Mouse (Mus musculus): ENCODE results near the gene Soga1. TPM values are rescaled to one million over a fixed set of nuclear protein-coding genes. Genes with fewer than 3 reads are reported as not detected.

The Soga1 gene
- polyA plus RNA-seq, 1 experiment from 2014 or later, result 5.0 TPM

DNA sequence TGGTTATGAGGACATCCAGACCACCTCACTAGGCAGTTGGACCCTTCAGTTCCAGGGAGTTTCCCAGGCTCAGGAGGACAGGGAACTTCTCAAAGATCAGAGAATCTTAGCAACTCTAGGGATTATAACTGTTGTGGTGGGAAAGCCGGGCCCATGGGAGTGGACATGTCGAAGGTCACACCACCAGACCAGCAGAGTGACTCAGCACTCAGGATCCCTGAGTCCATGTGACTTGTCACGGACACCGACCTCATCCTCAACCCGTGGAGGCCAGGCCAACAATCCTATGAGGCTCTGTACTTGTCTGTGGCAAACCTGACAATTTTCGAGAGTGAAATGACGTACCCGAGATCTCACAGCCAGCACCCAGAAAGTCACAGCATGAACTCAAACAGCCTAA lies 42.7 kb downstream of the Soga1 start:
- no peak for ATAC-seq (ENCODE audit: insufficient number of reproducible peaks, insufficient read depth, low FRiP score, low TSS enrichment, low read depth)
- no peaks in the 10 kb centered on the region for H3K4me1 ChIP-seq (replicated peaks)
- no peak overlapping the region for H3K4me3 ChIP-seq (replicated peaks)
- H3K4me2 ChIP-seq, result no peak overlapping the region
- no peaks in the 10 kb centered on the region for H3K27me3 ChIP-seq
- no peak overlapping the region for H3K9ac ChIP-seq (replicated peaks)
- 93% methylated on average over 8 of the region's 8 CpGs for WGBS
- no peak overlapping the region for H3K27ac ChIP-seq
- peaks cover 95% of the 10 kb centered on the region for H3K36me3 ChIP-seq
- no peaks in the 10 kb centered on the region for H3K9me3 ChIP-seq

- Histone ChIP-seq H3K4me1 (replicated peaks) (no peaks in the 10 kb centered on the region), H3K9ac (replicated peaks) (no peak overlapping the region), H3K27ac (no peak overlapping the region), H3K27me3 (no peaks in the 10 kb centered on the region), H3K9me3 (no peaks in the 10 kb centered on the region), H3K4me2 (no peak overlapping the region), H3K4me3 (replicated peaks) (no peak overlapping the region), H3K36me3 (peaks cover 95% of the 10 kb centered on the region)
- WGBS, result 86% methylated on average over 7 of the region's 7 CpGs
- ATAC-seq (ENCODE audit: insufficient number of reproducible peaks, insufficient read depth, low FRiP score, low TSS enrichment, low read depth), result no peak
Measured at GRCm38 (mm10) chr2:157035371-157035770, 43.7 kb downstream of the Soga1 start.

DNA sequence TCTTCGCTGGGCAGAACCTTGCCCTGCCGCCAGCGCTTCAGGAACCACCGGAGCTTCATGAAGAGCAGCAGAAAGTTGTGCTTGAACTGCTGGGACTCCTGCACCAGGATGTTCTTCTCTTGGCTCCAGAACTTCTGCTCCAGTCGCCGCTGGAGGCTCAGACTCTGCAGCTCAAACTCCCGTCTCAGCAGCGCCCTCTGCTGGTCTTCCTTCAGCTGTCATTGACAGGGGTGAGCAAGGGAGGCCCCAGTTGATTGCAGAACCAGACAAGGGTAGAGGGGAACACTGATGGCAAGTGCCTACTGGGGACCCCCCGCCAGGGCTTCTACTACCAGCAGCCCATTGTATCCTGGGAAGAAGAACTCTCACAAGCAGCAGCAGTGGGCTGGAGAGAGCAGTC lies 48.2 kb downstream of the Soga1 start:
- Histone ChIP-seq H3K4me1 (replicated peaks) (no peaks in the 10 kb centered on the region), H3K9ac (replicated peaks) (no peak overlapping the region), H3K4me2 (no peak overlapping the region), H3K9me3 (peaks cover 11% of the 10 kb centered on the region; the same call in 1 of the 2 replicates), H3K27ac (no peak overlapping the region), H3K27me3 (no peaks in the 10 kb centered on the region), H3K4me3 (replicated peaks) (no peak overlapping the region), H3K36me3 (peaks cover 95% of the 10 kb centered on the region)
- 0 out of 2 replicates have a peak, but pooled peaks have one; percentile 56 for ATAC-seq (ENCODE audit: insufficient number of reproducible peaks, insufficient read depth, low FRiP score, low TSS enrichment, low read depth)
- 43% methylated on average over 9 of the region's 9 CpGs for WGBS

DNA sequence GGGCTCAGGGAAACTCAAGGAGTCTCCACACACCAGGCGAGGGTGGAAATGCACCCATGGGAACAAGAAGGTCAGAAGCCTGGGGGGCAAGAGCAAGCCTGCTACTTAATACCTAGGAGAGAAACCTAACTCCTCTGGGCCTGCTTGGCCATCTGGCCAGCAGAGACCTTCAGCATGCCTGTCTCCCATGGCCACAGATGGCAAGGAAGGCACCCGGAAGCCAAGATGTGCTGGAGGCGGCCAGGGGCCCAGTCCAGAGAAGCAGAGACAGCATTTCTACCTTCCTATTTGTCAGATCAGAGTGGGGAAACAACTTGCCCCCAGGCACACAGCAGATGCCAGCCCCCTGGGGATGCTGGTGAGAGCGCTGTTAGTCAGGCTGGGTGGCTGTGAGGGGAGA lies 50.8 kb downstream of the Soga1 start:
- H3K9me3 ChIP-seq, result peaks cover 19% of the 10 kb centered on the region
- ATAC-seq (ENCODE audit: insufficient number of reproducible peaks, insufficient read depth, low FRiP score, low TSS enrichment, low read depth), result no peak

DNA sequence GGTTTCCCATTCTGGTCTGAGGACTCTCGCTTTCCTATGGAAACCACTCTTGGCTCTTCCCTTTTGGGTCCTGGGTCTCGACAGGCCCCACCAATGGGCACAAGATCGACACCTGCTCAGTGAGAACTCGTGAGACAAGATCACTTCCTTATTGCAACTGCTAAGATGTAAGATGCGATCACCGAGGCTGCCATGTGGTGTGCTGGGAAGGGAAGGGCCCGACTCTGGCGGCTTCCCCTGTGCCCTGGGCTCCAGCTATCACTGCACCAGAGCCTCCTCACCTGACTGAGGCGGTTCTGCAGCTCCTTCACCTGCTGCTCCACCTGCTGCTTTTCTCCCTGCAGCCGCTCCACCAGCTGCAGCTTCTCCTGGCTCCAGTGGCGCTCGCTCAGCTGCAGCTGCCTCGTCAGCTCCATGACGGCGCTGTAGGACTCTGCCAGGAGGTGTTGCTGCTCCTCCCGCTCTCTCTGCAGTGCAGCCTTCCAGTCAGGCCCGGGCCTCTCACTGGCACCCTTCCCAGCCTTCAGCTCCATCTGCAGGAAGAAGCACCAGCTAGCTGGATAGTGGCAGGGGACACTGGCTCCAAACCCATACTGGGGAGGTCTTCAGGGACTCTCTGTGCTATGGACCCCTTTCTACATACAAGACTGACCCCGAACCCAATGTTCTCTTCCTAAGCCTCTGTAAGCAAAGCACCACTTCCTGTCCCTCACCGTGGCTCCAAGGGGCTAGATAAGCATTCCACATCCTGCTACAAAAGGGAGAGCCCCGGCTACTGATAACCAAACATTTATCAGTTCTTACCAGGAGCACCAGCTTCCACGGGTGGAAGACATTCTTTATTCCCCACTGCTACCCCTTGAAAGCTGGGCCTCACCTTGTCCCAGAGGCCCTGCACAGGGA lies 51.7 kb downstream of the Soga1 start:
- no peak overlapping the region for H3K27ac ChIP-seq
- peaks cover 98% of the 10 kb centered on the region for H3K36me3 ChIP-seq
- H3K4me3 ChIP-seq (replicated peaks), result no peak overlapping the region
- H3K4me2 ChIP-seq, result no peak overlapping the region
- WGBS, result 93% methylated on average over 21 of the region's 21 CpGs
- ATAC-seq (ENCODE audit: insufficient number of reproducible peaks, insufficient read depth, low FRiP score, low TSS enrichment, low read depth), result no peak
- no peak overlapping the region for H3K9ac ChIP-seq (replicated peaks)
- H3K9me3 ChIP-seq, result peaks cover 19% of the 10 kb centered on the region
- no peaks in the 10 kb centered on the region for H3K27me3 ChIP-seq
- H3K4me1 ChIP-seq (replicated peaks), result no peaks in the 10 kb centered on the region

More for the DNA sequence above, 50.8 kb downstream of the Soga1 start:
- no peaks in the 10 kb centered on the region for H3K4me1 ChIP-seq (replicated peaks)
- H3K4me3 ChIP-seq (replicated peaks), result no peak overlapping the region
- H3K9ac ChIP-seq (replicated peaks), result no peak overlapping the region
- H3K27ac ChIP-seq, result no peak overlapping the region
- H3K4me2 ChIP-seq, result no peak overlapping the region
- H3K36me3 ChIP-seq, result peaks cover 98% of the 10 kb centered on the region
- H3K27me3 ChIP-seq, result no peaks in the 10 kb centered on the region
- 93% methylated on average over 4 of the region's 4 CpGs for WGBS

- no peak overlapping the region for H3K27ac ChIP-seq
- peaks cover 10% of the 10 kb centered on the region for H3K9me3 ChIP-seq
- H3K4me1 ChIP-seq (replicated peaks), result no peaks in the 10 kb centered on the region
- peaks cover 100% of the 10 kb centered on the region for H3K36me3 ChIP-seq
- H3K4me3 ChIP-seq (replicated peaks), result no peak overlapping the region
- H3K27me3 ChIP-seq, result no peaks in the 10 kb centered on the region
- H3K4me2 ChIP-seq, result no peak overlapping the region
- WGBS, result 94% methylated on average over 16 of the region's 16 CpGs
- no peak for ATAC-seq (ENCODE audit: insufficient number of reproducible peaks, insufficient read depth, low FRiP score, low TSS enrichment, low read depth)
- no peak overlapping the region for H3K9ac ChIP-seq (replicated peaks)
Measured at GRCm38 (mm10) chr2:157021156-157021555, 57.9 kb downstream of the Soga1 start.

GRCm38 (mm10) chr2:157019228-157019627 lies 59.8 kb downstream of the Soga1 start:
- no peak for ATAC-seq (ENCODE audit: insufficient number of reproducible peaks, insufficient read depth, low FRiP score, low TSS enrichment, low read depth)
- no peak overlapping the region for H3K9ac ChIP-seq (replicated peaks)
- no peak overlapping the region for H3K4me2 ChIP-seq
- 91% methylated on average over 4 of the region's 4 CpGs for WGBS
- no peaks in the 10 kb centered on the region for H3K9me3 ChIP-seq
- H3K27ac ChIP-seq, result no peak overlapping the region
- peaks cover 100% of the 10 kb centered on the region for H3K36me3 ChIP-seq
- no peak overlapping the region for H3K4me3 ChIP-seq (replicated peaks)
- H3K27me3 ChIP-seq, result no peaks in the 10 kb centered on the region
- no peaks in the 10 kb centered on the region for H3K4me1 ChIP-seq (replicated peaks)

DNA sequence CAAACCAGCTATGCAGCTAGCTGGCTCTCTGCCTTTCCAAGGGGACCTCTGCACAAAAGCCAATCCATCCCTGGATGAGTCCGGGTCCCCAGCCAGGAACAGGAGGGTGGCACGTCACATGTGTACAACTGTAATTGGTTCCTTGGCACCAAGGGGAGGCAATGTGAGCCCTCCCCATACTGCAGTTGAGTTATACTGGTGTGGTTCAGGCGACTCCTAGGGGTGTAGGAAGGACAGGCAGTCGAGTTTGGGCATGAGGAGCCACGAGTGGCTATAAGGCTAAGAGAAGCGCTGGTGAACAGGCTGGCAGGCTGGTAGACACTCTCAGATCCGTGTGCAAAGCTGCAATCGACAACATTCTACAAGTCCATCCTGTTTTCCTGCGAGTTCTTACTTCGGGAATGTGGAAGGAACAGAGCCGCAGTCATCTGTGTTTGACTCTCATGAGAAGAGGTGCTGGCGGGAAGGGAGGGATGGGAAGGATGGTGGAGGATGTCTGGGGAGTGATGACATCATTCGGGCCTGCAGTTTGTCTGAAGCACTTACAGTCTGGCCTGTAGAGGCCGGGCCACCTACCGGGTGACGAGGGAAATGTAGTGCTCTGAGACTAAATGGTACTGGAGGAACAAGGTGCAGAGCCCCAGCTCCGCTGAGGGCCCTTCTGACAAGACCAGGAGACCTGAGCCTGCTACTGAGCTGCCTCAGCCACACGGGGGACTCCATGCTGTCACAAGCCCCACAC lies 62.4 kb downstream of the Soga1 start:
- Histone ChIP-seq H3K27me3 (no peaks in the 10 kb centered on the region), H3K36me3 (peaks cover 90% of the 10 kb centered on the region), H3K27ac (no peak overlapping the region), H3K9ac (replicated peaks) (no peak overlapping the region), H3K4me1 (replicated peaks) (peaks cover 3% of the 10 kb centered on the region; the same call in 1 of the 2 replicates), H3K9me3 (no peaks in the 10 kb centered on the region), H3K4me2 (no peak overlapping the region), H3K4me3 (replicated peaks) (no peak overlapping the region)
- no peak for ATAC-seq (ENCODE audit: insufficient number of reproducible peaks, insufficient read depth, low FRiP score, low TSS enrichment, low read depth)
- WGBS, result 80% methylated on average over 18 of the region's 18 CpGs

DNA sequence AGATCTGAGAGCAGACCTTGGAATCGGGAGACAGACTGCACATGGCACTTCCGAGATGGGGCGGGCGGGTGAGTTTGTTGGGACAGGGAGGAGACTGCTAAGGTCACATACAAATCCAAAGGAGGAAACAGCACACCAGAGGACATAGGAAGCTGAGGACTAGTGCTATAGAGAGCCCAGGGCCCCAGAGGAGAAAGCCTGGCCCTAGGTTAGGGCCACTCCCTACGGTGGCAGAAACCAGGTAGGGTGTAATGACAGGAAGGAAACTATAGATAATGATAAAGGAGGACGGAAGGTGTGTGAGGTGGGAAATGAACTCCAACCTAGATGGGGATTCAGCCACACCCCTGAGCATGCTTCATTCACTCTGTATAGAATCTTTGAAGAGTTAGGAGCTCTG lies 66.7 kb downstream of the Soga1 start:
- Histone ChIP-seq H3K27me3 (no peaks in the 10 kb centered on the region), H3K27ac (no peak overlapping the region), H3K4me3 (replicated peaks) (no peak overlapping the region), H3K36me3 (peaks cover 48% of the 10 kb centered on the region), H3K4me2 (no peak overlapping the region), H3K9me3 (no peaks in the 10 kb centered on the region), H3K4me1 (replicated peaks) (peaks cover 24% of the 10 kb centered on the region), H3K9ac (replicated peaks) (no peak overlapping the region)
- no peak for ATAC-seq (ENCODE audit: insufficient number of reproducible peaks, insufficient read depth, low FRiP score, low TSS enrichment, low read depth)
- WGBS, result 87% methylated on average over 6 of the region's 6 CpGs

DNA sequence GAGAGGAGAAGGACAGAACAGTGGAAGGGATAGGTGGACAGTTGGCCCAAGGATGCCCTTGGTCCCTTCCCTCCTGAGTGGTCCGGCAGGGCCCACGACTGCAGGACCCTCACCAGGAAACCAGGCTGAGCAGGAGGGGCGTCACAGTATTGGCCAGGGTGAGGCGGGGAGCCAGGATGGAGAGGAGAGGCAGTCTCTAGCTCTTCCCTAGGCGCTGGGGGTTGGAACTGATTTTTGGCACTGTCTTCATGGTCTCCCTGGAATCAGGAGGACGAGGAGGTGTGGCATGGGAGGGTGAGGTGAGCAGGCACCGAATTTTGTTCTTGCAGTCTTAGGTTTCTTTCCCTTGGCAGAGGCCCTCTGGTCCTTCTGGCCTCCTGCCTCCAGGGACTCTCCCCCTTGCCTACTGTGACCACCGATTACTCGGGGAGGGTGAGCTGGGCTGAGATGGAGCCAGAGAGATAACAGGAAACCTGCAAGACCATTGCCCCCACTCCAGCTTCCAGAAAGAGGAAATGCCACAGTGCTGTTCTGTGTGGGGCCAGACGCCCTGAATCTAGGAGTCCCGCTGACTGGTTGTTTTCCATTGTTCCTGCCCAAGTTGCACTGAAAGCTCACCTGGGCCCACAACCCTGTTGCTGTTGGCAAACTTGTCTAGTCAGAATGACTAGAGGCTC lies 68.3 kb downstream of the Soga1 start:
- ATAC-seq (ENCODE audit: insufficient number of reproducible peaks, insufficient read depth, low FRiP score, low TSS enrichment, low read depth), result no peak
- H3K4me1 ChIP-seq (replicated peaks), result peaks cover 28% of the 10 kb centered on the region
- 35% methylated on average over 10 of the region's 11 CpGs for WGBS
- H3K27me3 ChIP-seq, result no peaks in the 10 kb centered on the region
- H3K9ac ChIP-seq (replicated peaks), result no peak overlapping the region
- H3K27ac ChIP-seq, result peak overlapping the region; percentile 64
- H3K9me3 ChIP-seq, result no peaks in the 10 kb centered on the region
- H3K4me3 ChIP-seq (replicated peaks), result no peak overlapping the region
- H3K36me3 ChIP-seq, result peaks cover 33% of the 10 kb centered on the region
- H3K4me2 ChIP-seq, result no peak overlapping the region

DNA sequence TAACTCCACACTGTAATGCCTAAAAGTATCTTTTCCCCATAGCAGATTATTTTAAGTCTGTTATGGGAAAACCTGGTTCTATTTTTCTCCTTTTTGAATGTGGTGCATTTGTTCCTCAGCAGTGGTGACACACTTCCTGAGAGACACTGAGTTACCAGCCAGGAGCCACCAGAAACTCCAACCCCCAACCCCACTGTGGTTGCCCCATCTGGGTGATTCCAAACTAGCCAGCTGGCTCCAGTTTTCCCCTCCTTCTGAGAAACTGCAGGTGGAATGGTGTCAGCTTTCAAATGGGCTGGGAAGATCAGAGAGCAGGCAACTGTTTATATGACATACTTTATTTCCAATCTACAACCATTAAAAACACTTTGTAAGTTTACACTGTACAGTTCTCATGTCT lies 68.9 kb downstream of the Soga1 start:
- no peak overlapping the region for H3K9ac ChIP-seq (replicated peaks)
- H3K4me1 ChIP-seq (replicated peaks), result peaks cover 31% of the 10 kb centered on the region
- H3K36me3 ChIP-seq, result peaks cover 28% of the 10 kb centered on the region
- no peak overlapping the region for H3K4me2 ChIP-seq
- no peak overlapping the region for H3K4me3 ChIP-seq (replicated peaks)
- no peak for ATAC-seq (ENCODE audit: insufficient number of reproducible peaks, insufficient read depth, low FRiP score, low TSS enrichment, low read depth)
- H3K27ac ChIP-seq, result peak overlapping the region; percentile 64
- no peaks in the 10 kb centered on the region for H3K27me3 ChIP-seq
- H3K9me3 ChIP-seq, result no peaks in the 10 kb centered on the region
